Mouse (Mus musculus): ENCODE results near the gene Plcl2.

GRCm38 (mm10) chr17:50679613-50680534, 170.7 kb downstream of the Plcl2 start:
- TF ChIP-seq CTCF (IDR thresholded peaks at IDR 0.05; ENCODE audit: insufficient read depth, low read depth, low read length) (no peak), POLR2A (IDR thresholded peaks at IDR 0.05; ENCODE audit: insufficient read depth, low read depth, low read length) (no peak)
